Mouse (Mus musculus) hindlimb bud, embryonic 11.5 days (tissue): ENCODE results near the gene 9530068E07Rik.
"Not testable (repeated sequence)": the region's sequence is repeated elsewhere in the genome, so short reads cannot be mapped to it uniquely, and the experiment has no call there.

Experiments
- DNase-seq: peaks from one replicate; pipeline ENCODE4 v3.0.0-alpha.2; 2012; ENCODE audit warnings: low read depth, low spot score; ENCODE audit errors: extremely low spot score

9530068E07Rik gene

GRCm38 (mm10) chr11:52370538-52370937, 25.7 kb upstream of the 9530068E07Rik start:
- DNase-seq, result no peak

- DNase-seq, result no peak
These were observed 22.4 kb upstream of the 9530068E07Rik start for GRCm38 (mm10) chr11:52373841-52374240.

- DNase-seq, result no peak
These were observed 21.9 kb upstream of the 9530068E07Rik start for GRCm38 (mm10) chr11:52374340-52374739.

GRCm38 (mm10) chr11:52377579-52377978, 18.6 kb upstream of the 9530068E07Rik start:
- DNase-seq, result no peak

- no peak for DNase-seq
These were observed 17.0 kb upstream of the 9530068E07Rik start for GRCm38 (mm10) chr11:52379241-52379640.

GRCm38 (mm10) chr11:52383741-52384140, 12.5 kb upstream of the 9530068E07Rik start:
- DNase-seq, result no peak

GRCm38 (mm10) chr11:52384667-52385066, 11.6 kb upstream of the 9530068E07Rik start:
- DNase-seq, result no peak

GRCm38 (mm10) chr11:52386892-52387291, 9.3 kb upstream of the 9530068E07Rik start:
- no peak for DNase-seq

- no peak for DNase-seq
These were observed 8.1 kb upstream of the 9530068E07Rik start for GRCm38 (mm10) chr11:52388150-52388549.

- DNase-seq, result not testable (repeated sequence)
These were observed 7.2 kb upstream of the 9530068E07Rik start for GRCm38 (mm10) chr11:52388979-52389378.

GRCm38 (mm10) chr11:52389933-52390332, 6.3 kb upstream of the 9530068E07Rik start:
- DNase-seq, result no peak

GRCm38 (mm10) chr11:52394494-52394893, 1.7 kb upstream of the 9530068E07Rik start:
- no peak for DNase-seq

- no peak for DNase-seq
These were observed 885 bp upstream of the 9530068E07Rik start for GRCm38 (mm10) chr11:52395343-52395742.

- no peak for DNase-seq
These were observed 465 bp downstream of the 9530068E07Rik start for GRCm38 (mm10) chr11:52396597-52397188.

GRCm38 (mm10) chr11:52397385-52397987, 1.3 kb downstream of the 9530068E07Rik start:
- no peak for DNase-seq

GRCm38 (mm10) chr11:52401476-52401875, 5.2 kb downstream of the 9530068E07Rik start:
- DNase-seq, result no peak

GRCm38 (mm10) chr11:52402566-52402965, 6.3 kb downstream of the 9530068E07Rik start:
- DNase-seq, result no peak

GRCm38 (mm10) chr11:52404209-52404608, 8.0 kb downstream of the 9530068E07Rik start:
- no peak for DNase-seq

GRCm38 (mm10) chr11:52405196-52405688, 9.0 kb downstream of the 9530068E07Rik start:
- no peak for DNase-seq

- DNase-seq, result no peak
These were observed 13.1 kb downstream of the 9530068E07Rik start for GRCm38 (mm10) chr11:52409316-52409715.

GRCm38 (mm10) chr11:52418358-52418757, 22.1 kb downstream of the 9530068E07Rik start:
- no peak for DNase-seq

- no peak for DNase-seq
These were observed 23.0 kb downstream of the 9530068E07Rik start for GRCm38 (mm10) chr11:52419246-52419645.

GRCm38 (mm10) chr11:52419861-52420260, 23.6 kb downstream of the 9530068E07Rik start:
- DNase-seq, result no peak
